Mouse (Mus musculus) cerebellum, postnatal 25 days (tissue): ENCODE data around the gene Ntm.
A peak's percentile ranks its signal among the peaks of the same experiment; 100 is the strongest.

Experiments used
- DNase-seq, 2 experiments: peaks; one replicate each; pipeline ENCODE4 v3.0.0; 2021; ENCODE audit warnings: mixed read lengths in 2 of 2

Ntm gene

DNA sequence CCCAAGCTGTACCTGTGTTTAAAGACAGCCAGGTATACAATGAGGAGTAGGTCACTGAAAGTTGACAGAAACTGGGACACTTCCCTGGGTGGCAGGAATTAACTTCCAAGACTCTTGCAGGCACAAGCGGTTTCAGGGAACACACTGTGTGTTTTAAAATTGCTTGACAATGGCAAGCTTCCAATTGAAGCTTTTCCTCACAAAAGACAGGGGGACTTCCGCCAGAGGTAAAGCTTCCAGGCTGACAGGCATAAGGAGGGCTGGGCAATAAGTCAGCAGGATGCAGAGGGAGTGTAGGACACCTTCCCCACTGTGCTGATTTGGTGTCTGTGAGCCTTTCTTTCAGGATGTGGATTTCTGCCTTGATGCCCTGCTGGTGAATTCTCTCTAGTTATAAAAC, 656.0 kb downstream of the Ntm start:
- peak; percentile 51 to 56 for DNase-seq

DNA sequence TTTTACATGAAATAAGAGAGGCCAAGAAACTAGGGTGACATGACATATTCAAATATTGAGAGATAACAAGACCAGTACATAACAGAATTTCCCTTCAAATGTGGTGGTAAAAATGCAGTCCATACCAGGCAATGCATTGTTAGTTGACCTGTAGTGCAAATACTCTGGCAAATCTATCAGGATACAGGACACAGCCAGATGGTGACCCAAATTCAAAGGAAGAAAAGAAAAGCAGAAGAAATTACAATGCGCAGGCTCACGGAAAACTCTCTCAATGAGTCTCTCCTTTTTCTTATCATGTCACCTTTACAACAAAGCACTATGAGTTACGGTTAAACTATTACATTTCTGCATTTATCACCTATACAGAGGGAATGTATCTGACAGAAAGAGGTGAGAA, 664.6 kb downstream of the Ntm start:
- DNase-seq: peak in 1 of 2 experiments; percentile 62

DNA sequence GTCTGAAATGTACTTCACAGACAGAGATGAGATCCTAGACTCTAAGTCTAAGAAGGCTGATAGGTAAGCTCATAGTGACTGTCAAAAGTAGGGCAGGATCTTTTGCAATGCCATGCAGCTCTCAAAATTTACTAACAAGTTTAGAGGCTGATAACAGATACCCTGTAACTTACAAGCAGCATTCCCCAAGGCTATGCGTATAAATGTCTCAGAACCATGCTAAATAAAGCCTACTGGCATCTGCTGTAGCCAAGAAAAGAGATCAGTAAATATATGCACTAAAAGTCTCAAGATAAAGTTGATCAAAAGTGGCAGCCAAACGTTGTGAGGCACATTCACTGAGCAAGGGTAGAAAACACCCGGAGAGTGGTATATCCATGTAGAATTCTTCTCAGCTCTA, 666.2 kb downstream of the Ntm start:
- DNase-seq: no peak

DNA sequence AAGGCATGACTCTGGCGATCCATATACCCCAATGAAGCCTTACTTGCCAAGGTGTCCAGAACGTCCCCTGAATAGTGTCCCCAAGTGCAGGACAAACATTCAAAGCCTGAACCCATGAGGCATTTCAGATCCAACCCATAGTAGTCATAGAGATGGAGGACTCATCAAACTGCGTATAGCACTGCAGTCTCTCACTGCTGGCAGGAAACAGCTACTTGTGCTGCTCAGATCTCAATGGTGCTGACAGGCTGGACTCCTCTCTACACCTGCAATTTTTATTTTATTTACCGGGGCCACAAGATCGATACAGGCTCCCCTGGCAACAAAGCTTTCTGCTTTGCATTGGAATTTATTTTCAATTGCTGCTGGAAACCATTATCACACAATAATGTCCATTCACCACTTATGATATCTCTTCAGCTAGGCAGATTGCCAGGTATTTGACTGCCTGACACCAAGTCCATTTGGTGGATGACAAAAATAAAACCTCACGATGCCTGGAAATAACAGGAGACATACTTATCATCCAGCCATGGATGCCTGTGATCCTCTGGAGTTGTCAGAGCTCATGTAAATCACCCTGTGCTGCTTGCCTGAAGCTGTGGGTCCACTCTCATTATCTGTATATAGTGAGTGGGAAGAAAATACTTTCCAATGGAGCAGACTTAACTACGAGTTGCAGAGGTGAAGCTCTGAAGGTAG, 674.8 kb downstream of the Ntm start:
- DNase-seq: peak in 1 of 2 experiments; percentile 39

DNA sequence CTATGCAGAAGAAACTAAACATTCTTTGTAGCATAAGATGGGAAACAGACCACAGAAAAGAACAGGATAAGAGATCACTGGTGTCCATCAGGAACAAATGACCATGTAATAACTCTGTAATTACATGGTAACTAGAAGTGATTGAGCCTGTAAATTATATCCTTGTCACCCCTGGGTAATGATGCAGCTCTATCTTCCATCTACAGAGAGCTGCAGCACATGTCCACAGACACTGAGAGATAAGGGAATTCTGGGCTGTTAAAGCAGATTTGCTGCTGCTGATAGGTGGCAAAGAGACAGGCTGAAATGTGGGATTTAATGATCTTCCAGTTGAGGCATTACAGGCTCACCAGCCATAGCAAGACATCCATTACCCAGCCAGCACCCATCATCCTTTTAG, 677.8 kb downstream of the Ntm start:
- no peak for DNase-seq

DNA sequence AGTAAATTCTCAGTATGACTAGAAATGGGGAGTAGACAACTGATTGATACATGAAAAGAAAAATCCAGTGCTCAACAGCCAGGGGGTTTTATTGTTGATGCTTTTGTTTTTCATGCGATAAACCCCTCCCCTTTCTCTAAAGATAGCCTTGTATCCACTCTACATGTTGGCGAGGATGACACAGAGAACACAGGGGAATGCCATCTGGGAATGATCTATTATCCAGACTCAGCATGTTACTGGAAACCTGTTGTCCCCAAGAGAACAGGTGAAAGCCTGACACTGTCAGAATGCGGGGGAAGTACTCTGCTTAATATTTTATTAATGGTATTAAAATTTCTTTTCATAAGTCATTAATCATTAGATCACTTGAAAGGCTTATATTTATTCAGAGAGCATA, 690.1 kb downstream of the Ntm start:
- peak in 1 of 2 experiments; percentile 31 for DNase-seq

DNA sequence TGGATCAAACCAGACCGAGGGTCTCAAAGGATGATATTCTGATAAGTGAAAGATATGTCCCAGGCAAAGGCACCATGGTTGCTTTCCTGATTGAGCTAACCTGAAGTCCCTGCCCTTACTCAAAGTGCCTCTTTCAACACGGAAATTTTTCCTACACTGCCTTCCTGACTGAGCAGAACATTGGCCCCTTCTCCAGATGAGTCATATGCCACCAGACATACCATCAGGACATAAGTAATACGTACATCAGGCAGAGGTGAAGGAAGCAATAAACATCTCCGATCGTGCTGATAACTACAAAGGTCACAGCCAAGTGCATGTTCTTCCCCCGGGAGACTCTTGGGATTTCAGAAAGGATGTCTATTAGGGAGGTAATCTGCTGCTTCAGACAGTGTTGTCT, 693.0 kb downstream of the Ntm start:
- DNase-seq: no peak

DNA sequence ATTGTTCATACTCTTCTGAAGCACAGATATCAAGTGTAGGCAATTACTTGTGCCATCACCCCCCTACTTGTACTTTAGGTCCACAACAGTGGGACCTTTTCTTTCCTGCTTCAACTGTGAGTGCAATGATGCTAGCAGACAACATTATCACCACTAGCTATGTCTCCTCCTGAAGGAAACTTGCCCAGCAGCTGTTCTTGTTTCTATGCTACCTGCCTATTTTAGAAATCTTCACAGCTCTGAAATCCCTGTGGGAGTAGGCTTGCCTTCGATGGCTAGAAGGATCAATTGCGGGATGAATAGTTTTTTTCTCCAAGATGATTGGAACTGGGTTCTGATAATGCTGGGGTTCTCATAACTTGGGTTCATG, 693.7 kb downstream of the Ntm start:
- DNase-seq: no peak

DNA sequence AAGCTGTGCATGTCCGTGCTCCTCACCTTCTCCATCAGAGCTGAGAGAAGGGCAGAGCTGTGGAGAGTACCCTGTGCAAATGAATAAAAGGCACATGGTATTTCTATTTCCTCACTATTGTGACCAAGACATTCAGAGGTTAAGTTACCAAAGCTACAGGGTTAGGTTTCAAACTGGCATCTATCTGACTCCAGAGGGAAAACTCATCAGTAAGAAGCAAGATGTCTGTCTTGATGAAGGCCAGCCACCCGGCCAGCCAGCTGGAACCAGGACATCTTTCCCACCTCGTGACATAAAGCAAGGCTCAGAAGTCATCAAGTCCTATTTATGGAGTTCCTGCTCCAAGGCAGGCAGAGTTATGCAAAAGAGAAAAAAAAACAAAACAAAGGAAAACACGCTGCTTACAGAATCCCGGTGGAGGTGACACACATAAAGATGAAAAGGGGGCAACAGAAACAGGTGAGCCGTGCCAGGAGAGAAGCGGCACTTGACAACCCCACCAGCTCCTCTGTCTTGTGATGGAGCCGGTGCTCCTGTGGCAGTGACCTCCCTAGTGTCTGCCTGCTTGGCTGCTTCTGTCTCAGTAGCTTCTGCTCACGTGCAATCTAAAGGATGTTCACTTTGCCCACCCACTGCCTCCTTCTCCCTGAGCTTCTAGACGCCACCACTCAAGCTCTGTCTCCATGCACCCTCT, 694.2 kb downstream of the Ntm start:
- DNase-seq: peak; percentile 58 to 66

DNA sequence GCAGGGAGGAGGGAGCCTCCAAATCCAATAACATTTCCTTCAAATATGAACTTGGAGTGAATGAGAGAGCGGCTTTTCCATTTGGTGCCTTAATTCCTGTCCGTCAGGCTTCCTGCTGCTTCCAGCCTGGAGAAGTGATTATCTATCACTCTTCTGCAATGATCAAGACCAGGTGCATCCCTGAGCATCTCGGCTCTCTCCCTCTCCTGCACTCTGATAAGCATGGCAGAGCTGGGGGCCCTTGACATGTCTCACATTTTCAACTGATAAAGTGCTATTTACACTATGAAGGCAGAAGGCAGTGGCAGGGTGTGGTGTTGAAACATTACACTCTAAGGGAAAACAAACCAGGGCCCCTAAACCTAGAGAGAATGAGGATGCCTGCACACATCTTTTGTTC, 695.3 kb downstream of the Ntm start:
- no peak for DNase-seq

DNA sequence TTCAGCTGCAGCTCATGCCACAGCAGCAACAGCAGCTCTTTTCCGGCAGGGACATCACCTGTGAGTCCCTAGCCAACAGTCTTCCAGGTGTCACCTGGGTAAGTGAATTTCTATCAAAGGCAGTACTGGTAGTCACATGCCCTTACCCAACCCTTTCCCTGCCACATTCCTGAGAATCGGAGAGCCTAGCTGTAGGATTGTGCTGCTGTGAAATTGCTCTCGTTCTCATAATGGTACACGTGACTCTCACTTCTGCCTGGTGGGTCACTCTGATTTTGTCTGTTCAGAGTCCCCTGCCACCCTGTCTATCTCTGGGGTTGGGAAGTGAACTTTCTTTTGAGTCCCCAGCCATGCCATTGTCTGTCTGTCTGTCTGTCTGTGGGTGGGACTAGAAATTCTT, 697.8 kb downstream of the Ntm start:
- no peak for DNase-seq

DNA sequence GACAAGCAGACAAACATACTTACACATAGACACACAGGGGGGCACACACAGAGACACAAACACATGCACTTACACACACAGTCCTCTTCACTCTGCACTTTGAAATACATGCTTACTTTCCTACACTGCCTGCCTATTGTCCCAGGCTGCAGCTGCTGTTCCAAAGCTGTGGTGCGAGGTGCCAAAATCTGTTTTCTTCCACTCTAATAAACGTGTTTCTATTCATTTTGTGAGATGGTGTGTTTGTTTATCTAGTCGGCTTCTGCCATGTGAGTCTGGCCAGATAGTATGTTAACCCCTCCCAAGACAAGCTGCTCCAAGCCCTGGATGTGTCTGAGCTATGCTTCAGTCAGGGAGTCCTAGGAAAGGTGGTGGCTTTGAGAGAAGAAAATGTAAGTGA, 700.1 kb downstream of the Ntm start:
- DNase-seq: no peak

DNA sequence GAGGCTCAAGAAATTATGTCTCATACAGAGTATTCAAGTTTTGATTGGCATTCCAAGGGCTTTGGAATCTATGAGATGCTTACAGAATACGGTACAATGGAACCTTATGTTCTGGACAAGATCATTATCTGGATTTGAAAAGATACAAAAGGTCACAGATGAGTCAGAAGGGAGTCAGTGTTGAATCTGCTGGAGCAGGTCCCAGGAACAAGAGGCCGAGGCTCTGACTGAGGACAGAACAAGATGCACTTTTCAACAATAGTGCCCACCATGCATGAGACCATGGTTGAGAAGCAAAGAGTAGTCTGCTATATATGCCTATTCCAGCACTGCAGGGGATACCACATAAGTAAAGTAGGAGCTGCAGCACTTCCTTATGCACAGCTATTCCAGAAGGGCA, 710.1 kb downstream of the Ntm start:
- peak in 1 of 2 experiments; percentile 45 for DNase-seq

DNA sequence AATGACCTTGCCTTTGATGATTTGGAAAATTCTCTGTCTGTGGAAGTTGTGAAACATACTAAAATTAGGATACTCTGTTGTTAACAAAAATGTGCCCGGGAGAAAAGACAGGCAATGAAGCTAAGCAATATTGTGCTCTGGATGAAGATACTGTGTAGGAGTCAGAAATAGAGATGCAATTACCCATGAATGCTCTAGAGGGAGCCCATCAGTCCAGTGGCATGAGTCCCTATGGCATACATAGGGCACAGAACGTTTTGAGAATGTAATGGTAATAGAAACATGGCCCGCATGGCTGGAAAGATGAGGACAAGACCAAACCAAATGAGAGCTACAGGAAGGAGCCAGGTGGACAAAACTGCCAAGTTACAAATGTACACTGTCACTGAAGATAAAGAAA, 712.1 kb downstream of the Ntm start:
- DNase-seq: no peak

DNA sequence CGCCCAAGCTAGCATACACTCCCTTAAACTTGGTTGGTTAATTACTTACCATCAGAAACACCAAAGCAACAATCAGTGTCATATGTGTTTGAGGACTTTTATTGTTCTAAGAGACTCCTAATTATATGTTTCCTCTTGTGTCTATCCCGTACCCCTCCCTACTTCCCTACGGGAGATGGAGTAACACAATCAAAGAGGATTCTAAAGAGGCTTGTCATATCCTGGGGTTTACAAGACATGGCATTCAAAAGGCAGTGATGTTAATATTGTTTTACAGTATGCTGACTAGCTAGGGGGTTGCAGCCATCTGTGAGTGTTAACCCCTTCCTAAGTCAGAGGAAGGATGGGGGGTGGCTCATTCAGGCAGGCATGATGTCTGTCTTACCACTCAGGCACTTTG, 715.1 kb downstream of the Ntm start:
- no peak for DNase-seq

DNA sequence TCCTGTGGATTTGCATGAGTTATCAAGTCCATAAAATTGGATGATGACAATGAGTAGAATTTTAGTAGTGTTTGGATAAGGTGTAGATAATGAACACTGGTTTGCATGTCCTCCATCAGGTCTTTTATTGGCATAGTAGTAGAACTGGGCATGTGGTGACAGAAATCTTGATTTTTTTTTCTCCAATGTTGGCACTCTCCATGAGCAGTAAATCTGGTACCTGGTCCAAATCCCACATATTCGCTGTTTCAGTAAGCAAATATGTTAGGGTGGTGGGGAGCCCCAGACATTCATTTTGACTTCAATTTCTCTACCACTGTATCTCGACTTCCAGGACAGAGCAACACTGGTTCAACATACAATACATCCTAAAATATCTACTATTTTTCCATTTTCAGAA, 718.9 kb downstream of the Ntm start:
- DNase-seq: peak in 1 of 2 experiments; percentile 47

DNA sequence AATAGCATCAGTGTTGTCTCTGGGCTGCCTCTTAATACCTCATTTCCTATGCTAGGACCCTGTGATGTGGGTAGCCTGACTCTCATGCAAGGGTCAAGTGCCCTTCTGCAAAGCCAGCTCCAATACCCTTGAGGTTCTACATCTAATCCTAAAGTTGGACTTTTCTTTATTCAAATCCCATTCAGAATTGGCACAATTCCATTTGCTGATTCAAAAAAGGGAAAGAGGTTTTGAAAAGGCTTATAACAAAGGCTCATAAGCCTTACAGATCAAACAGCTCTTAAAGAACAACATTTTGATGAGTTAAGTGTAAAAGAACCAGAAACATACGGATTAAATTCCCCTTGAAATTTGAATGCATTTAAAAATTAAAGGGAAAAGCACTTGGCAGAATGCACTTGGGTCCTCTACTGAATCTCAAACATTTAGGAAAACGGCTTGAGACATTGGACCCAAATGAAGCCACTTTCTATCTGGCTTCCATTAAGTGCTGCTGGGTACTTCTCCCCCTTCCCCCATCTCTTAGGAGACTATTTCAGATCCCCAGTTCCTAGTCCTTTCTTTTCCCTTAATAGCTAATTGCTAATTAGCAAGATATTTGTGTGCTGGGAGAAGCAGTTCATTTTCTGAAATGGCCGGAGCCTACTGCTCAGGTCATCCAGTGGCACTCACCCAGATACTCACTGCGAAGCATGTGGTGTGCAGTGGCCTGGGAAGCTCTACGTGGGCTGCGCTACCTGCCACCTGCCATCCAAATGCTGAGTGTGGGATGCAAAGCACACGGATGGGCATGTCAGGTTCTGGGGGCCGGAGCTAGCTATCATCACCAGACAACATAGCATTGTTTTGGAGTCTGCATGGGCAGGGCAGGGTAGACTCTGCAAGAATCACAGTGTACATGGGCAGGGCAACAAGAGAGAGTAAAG, 720.2 kb downstream of the Ntm start:
- peak; percentile 94 to 95 for DNase-seq

DNA sequence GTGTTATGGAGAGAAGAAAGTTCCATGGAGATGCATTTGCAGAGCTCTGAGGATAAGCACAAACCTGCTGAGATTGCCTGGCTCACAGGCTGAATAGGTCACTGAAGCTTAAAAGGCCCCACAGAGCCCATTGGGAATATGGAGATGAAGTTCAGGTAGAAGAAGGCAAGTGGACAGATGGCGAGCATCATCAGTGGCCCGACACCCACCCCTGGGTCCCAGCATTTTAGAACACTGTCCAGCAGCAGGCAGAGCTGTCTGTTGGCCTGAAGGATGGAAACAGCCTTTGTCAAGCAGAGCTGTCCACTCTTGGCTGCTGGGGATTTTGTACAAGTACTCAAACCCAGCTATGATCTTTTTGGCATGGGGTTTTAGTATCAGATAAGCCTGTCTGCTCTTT, 722.1 kb downstream of the Ntm start:
- DNase-seq: peak in 1 of 2 experiments; percentile 57

DNA sequence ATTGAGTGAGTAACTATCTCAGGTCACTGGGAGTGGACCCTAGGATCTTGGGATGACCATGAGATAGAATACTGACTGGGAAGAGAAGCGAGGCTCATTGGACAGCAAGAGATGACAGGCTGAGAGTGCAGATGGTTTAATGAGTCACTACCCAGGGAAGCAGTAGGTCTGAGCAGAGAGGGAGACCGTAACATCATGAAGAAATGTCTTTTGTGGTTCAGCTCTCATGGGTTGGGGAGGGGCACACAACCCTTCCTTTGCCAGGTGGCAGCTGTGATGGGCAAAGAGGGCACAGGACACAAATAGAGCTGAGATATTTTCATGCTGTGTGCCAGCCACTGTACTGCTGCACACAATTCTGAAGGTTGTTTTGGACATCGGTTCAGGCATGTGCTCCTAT, 724.0 kb downstream of the Ntm start:
- DNase-seq: peak; percentile 76 to 78

DNA sequence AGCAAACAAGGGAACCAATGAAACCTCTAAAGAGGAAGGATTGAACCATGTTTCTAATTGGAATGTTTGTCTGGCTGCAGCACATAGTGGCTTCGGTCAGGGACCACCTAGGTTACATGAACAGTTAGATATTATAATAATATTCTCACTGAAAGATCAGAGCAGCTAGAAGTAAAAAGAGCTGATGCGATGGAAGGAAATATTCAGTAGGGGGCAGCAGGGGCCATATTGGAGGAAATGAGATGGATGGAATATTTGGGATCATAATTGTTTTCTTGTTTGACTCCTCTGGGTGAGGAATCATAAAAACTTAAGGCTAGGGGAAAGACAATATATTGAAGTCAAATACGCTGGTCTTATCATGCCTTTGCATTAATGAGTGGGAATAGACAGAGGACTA, 726.2 kb downstream of the Ntm start:
- DNase-seq: no peak

DNA sequence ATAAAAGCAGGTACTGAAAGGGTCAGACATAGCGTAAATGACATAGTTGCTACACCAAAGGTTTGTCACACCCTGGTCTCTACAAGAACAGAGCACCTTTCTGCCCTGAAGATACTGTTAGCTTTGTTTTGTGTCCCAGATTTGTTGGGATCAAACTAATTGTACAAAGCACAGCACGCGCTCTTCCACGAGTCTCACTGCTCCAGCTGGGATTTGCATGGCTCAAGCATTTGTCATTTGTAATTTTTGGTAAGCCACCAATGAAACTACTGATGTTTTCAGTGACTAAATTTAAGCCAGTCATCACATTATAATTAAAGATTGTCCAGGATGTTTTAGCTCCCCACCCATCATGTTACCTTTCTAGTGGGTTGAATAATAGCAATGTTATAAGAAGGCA, 735.2 kb downstream of the Ntm start:
- no peak for DNase-seq

DNA sequence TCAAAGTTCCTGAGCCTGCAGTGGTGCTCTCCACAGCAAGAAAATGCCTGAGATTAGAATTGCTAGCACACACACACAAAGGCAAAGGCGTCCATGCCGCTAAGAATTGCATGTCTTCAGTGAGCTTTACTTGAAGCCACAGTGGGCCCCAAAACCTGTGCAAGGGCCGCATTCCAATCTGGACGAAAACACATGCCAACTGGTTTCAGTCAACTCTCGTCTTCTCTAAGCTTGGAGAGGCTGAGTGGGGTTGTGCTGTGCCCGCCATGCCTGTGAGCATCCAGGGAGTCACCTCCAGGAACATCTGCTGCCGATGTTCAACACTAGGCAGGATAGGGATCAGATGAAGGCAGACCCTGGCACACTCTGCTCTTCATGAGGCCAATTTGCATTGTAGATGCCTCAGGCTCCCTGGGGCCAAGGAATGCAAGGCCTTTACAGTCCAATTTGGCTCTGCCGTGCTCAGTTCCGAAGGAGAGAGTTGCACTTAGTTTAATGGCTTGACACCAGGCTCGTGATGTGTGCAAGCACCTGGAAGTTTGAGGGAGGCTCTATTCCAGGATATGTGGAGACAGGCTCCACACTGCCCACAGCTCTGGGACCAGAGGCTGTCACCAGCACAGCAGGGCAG, 739.9 kb downstream of the Ntm start:
- peak in 1 of 2 experiments; percentile 43 for DNase-seq

DNA sequence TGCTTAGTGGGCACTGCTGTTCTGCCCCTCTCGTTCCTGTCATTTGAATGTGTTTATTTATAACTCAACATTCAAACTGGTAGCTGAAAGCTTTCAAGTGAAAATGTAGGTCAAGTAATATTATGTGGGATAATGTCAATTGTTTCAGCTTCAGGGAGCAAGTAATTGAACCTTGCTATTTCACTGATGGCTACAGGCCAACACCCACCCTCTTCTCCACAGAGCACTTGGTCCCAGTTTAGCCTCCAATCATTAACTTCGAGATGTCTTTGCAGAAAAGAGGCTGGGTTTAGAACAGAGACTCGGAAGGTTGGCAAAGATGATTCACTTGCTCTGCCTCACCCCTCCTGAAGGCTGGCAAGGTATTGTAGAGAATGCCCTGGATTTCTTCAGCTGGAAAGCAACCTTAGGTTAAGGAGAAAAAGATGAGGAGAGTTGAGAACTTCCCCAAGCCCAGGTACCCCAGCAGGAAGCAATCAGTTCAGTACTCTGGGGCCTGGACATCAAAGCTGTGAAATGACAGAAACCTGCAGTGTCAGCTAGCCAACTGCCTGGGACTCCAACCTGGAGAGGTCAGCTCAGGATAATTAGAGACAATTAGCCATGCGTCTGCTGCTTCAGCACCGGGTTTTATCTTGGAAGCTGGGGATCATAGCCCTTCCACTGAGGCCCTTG, 741.9 kb downstream of the Ntm start:
- DNase-seq: peak; percentile 77 to 78
